ENCODE assay signal across 17 mouse cellular contexts in the genomic region with DNA sequence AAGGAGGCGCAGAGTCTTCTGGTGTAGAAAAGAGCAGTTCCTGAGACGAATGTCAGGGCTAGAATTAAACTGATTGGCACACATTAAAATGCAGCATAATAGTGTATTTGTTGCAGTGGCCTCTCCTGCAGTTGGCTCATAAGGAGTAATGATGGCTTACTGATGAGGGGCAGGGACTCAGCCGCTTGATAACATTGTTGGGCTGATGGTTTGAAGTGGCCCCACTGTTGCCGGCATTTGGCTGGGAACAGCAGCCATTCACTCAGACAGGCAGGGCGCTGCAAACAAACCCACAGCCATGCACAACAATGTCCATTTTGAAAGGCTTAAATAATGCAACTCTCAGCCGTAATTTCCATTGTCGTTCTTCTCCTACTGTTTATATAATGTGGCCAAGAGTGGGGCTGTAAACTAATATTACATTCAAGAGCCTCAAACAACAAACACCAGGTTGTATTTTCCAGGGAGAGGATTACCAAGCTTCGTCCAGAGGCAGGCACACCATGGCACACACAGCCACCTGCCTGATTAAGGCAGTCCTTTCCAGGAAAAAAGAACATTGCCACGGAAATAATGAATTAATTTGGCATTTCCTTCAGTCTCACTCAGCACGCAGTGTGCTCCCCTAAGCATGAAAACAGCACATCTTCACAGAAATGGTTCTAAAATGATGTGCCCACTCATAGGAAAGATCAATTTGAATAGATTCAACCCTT.
DNase-seq lines count a peak whose midpoint lies in the region; ATAC-seq lines count a peak whose summit lies in the region.
"Had no signal": no experiment of that assay in that cellular context is flagged by ENCODE, and none has a peak within 500 bp of the region (broad histone marks: within the 10 kb centered on the region; RNA-seq: fewer than 3 reads in every experiment).

No protein-coding gene starts in this region.

- H3K9me3 ChIP-seq in midbrain, embryonic 10.5 days (replicated peaks), result no peaks in the 10 kb centered on the region
- no peaks in the 10 kb centered on the region for H3K9me3 ChIP-seq in midbrain, embryonic 13.5 days
- H3K9me3 ChIP-seq in forebrain, embryonic 10.5 days, result no peaks in the 10 kb centered on the region
- no peaks in the 10 kb centered on the region for H3K9me3 ChIP-seq in forebrain, embryonic 12.5 days
- H3K9me3 ChIP-seq in forebrain, embryonic 16.5 days (ENCODE audit: control insufficient read depth, low read length), result no peaks in the 10 kb centered on the region
- H3K9me3 ChIP-seq: embryonic facial prominence, embryonic 10.5 days; heart, embryonic 13.5 days; intestine, embryonic 15.5 days had no signal

- H3K36me3 ChIP-seq in midbrain, embryonic 10.5 days, result no peaks in the 10 kb centered on the region
- no peaks in the 10 kb centered on the region for H3K36me3 ChIP-seq in midbrain, embryonic 13.5 days
- no peaks in the 10 kb centered on the region for H3K36me3 ChIP-seq in forebrain, embryonic 10.5 days (replicated peaks)
- H3K36me3 ChIP-seq in forebrain, embryonic 12.5 days (replicated peaks), result no peaks in the 10 kb centered on the region
- no peaks in the 10 kb centered on the region for H3K36me3 ChIP-seq in forebrain, embryonic 16.5 days (ENCODE audit: control insufficient read depth, insufficient read depth)
- H3K36me3 ChIP-seq: embryonic facial prominence, embryonic 10.5 days; heart, embryonic 13.5 days; intestine, embryonic 15.5 days had no signal

- peaks cover 19% of the 10 kb centered on the region for H3K4me1 ChIP-seq in midbrain, embryonic 10.5 days
- H3K4me1 ChIP-seq in midbrain, embryonic 13.5 days (replicated peaks), result peaks cover 12% of the 10 kb centered on the region
- H3K4me1 ChIP-seq in forebrain, embryonic 10.5 days, result peaks cover 22% of the 10 kb centered on the region
- peaks cover 15% of the 10 kb centered on the region for H3K4me1 ChIP-seq in forebrain, embryonic 12.5 days
- H3K4me1 ChIP-seq in forebrain, embryonic 16.5 days (replicated peaks; ENCODE audit: control insufficient read depth, insufficient read depth, low read length), result peaks cover 14% of the 10 kb centered on the region
- H3K4me1 ChIP-seq: heart, embryonic 13.5 days; intestine, embryonic 15.5 days had no signal

- H3K27ac ChIP-seq in midbrain, embryonic 10.5 days (replicated peaks), result peak overlapping the region; percentile 46; the same call in 1 of the 2 replicates
- no peak overlapping the region for H3K27ac ChIP-seq in midbrain, embryonic 13.5 days
- 0 out of 2 replicates have a peak overlapping the region, but pooled peaks have one; percentile 30 for H3K27ac ChIP-seq in forebrain, embryonic 10.5 days
- peak overlapping the region; percentile 42; the same call in 1 of the 2 replicates for H3K27ac ChIP-seq in forebrain, embryonic 12.5 days
- no peak overlapping the region for H3K27ac ChIP-seq in forebrain, embryonic 16.5 days (ENCODE audit: low read length)
- H3K27ac ChIP-seq: embryonic facial prominence, embryonic 10.5 days; heart, embryonic 13.5 days; hindbrain, embryonic 14.5 days; intestine, embryonic 15.5 days had no signal

- no peak for DNase-seq in midbrain, embryonic 10.5 days (ENCODE audit: low spot score)
- no peak for DNase-seq in forebrain, embryonic 10.5 days (ENCODE audit: extremely low spot score, low spot score)
- no peak for DNase-seq in lung, postnatal 4 days
- DNase-seq: adrenal gland, postnatal 10 days; cerebellum, adult 11-12 months; cerebellum, adult 9-11 months; gastrocnemius, postnatal 14 days; heart, postnatal 4 days; kidney, adult 18-20 months had no signal

- WGBS in midbrain, embryonic 10.5 days, result 75% methylated on average over 10 of the region's 10 CpGs
- 49% methylated on average over 10 of the region's 10 CpGs for WGBS in midbrain, embryonic 13.5 days
- 59% methylated on average over 10 of the region's 10 CpGs for WGBS in forebrain, embryonic 10.5 days
- 29% methylated on average over 10 of the region's 10 CpGs for WGBS in forebrain, embryonic 12.5 days
- WGBS in forebrain, embryonic 16.5 days, result 17% methylated on average over 10 of the region's 10 CpGs

- no peaks in the 10 kb centered on the region for H3K27me3 ChIP-seq in midbrain, embryonic 10.5 days (ENCODE audit: low read depth, poor library complexity, severe bottlenecking)
- no peaks in the 10 kb centered on the region for H3K27me3 ChIP-seq in midbrain, embryonic 13.5 days
- peaks cover 23% of the 10 kb centered on the region for H3K27me3 ChIP-seq in forebrain, embryonic 10.5 days (ENCODE audit: poor library complexity, severe bottlenecking)
- H3K27me3 ChIP-seq in forebrain, embryonic 12.5 days, result 0 out of 2 replicates have a peak, but pooled peaks cover 11% of the 10 kb centered on the region
- H3K27me3 ChIP-seq in forebrain, embryonic 16.5 days (replicated peaks; ENCODE audit: control insufficient read depth, insufficient read depth, low read length), result no peaks in the 10 kb centered on the region
- H3K27me3 ChIP-seq: heart, embryonic 13.5 days; intestine, embryonic 15.5 days had no signal

- ATAC-seq in midbrain, embryonic 13.5 days, result no peak
- ATAC-seq in forebrain, embryonic 12.5 days (ENCODE audit: low FRiP score), result peak; percentile 73
- ATAC-seq in forebrain, embryonic 16.5 days, result peak; percentile 89
- ATAC-seq in CD4-positive, CD25-positive, alpha-beta regulatory T cell, adult 4 months, result no peak
- ATAC-seq: intestine, embryonic 15.5 days had no signal

- H3K4me3 ChIP-seq in midbrain, embryonic 10.5 days, result no peak overlapping the region
- H3K4me3 ChIP-seq in midbrain, embryonic 13.5 days (replicated peaks), result no peak overlapping the region
- no peak overlapping the region for H3K4me3 ChIP-seq in forebrain, embryonic 10.5 days
- no peak overlapping the region for H3K4me3 ChIP-seq in forebrain, embryonic 12.5 days (replicated peaks)
- H3K4me3 ChIP-seq in forebrain, embryonic 16.5 days (replicated peaks; ENCODE audit: low read length), result no peak overlapping the region
- H3K4me3 ChIP-seq: embryonic facial prominence, embryonic 10.5 days; heart, embryonic 13.5 days; intestine, embryonic 15.5 days had no signal

- no peak overlapping the region for H3K4me2 ChIP-seq in midbrain, embryonic 13.5 days (replicated peaks)
- H3K4me2 ChIP-seq in forebrain, embryonic 12.5 days, result peak overlapping the region; percentile 24; the same call in 1 of the 2 replicates
- H3K4me2 ChIP-seq in forebrain, embryonic 16.5 days (ENCODE audit: low read length), result no peak overlapping the region
- H3K4me2 ChIP-seq: heart, embryonic 13.5 days; hindbrain, embryonic 14.5 days; intestine, embryonic 15.5 days had no signal

- H3K9ac ChIP-seq in midbrain, embryonic 13.5 days (replicated peaks), result no peak overlapping the region
- H3K9ac ChIP-seq in forebrain, embryonic 12.5 days, result no peak overlapping the region
- H3K9ac ChIP-seq in forebrain, embryonic 16.5 days (replicated peaks; ENCODE audit: low read depth, low read length), result no peak overlapping the region
- H3K9ac ChIP-seq: heart, embryonic 13.5 days; hindbrain, embryonic 14.5 days; intestine, embryonic 15.5 days had no signal

Comparison
In these comparisons a context has a peak if more than half of its experiments do, and no peak if none do; other contexts are left out.
1. H3K27ac ChIP-seq: peak in midbrain, embryonic 10.5 days (single experiment), forebrain, embryonic 10.5 days (single experiment) and forebrain, embryonic 12.5 days (single experiment); none in midbrain, embryonic 13.5 days (single experiment) and forebrain, embryonic 16.5 days (single experiment).
2. ATAC-seq: peak in forebrain, embryonic 12.5 days (single experiment) and forebrain, embryonic 16.5 days (single experiment); none in midbrain, embryonic 13.5 days (single experiment) and CD4-positive, CD25-positive, alpha-beta regulatory T cell, adult 4 months (single experiment).